Mouse (Mus musculus): ENCODE results near the gene Jak3. TPM values are rescaled to one million over a fixed set of nuclear protein-coding genes. Genes with fewer than 3 reads are reported as not detected.

The Jak3 gene
- total RNA-seq, 2 experiments from 2014 or later: 2.1 to 2.5 TPM

GRCm38 (mm10) chr8:71668220-71668975 lies 7.7 kb upstream of the Jak3 start:
- TF ChIP-seq CTCF (IDR thresholded peaks at IDR 0.05): no peak
- Histone ChIP-seq H3K27ac (no peak overlapping the region), H3K4me3 (peak overlapping the region; percentile 15; the same call in 1 of the 2 replicates)
- intact Hi-C loops (cut with DNase I): no loop called here
- no peak for DNase-seq

- no peak overlapping the region for H3K4me3 ChIP-seq
- H3K27ac ChIP-seq: no peak overlapping the region
- TF ChIP-seq CTCF (IDR thresholded peaks at IDR 0.05): no peak
- intact Hi-C loops (cut with DNase I): no loop called here
- no peak for DNase-seq
Observed at GRCm38 (mm10) chr8:71670198-71670597, 5.9 kb upstream of the Jak3 start.

- DNase-seq: no peak
Observed at GRCm38 (mm10) chr8:71670621-71671548, 5.2 kb upstream of the Jak3 start.

GRCm38 (mm10) chr8:71671549-71671965 lies 4.5 kb upstream of the Jak3 start, which contains the start of gene Unc13a:
TSS of gene Unc13a (minus strand) at chr8:71671757.
- peak; percentile 94 for DNase-seq
- Histone ChIP-seq H3K4me3 (peak within 1 kb of the TSS; percentile 69), H3K27ac (peak within 1 kb of the TSS; percentile 69)
- intact Hi-C loops (cut with DNase I): no loop called here
- TF ChIP-seq CTCF (IDR thresholded peaks at IDR 0.05): no peak

More at GRCm38 (mm10) chr8:71670621-71671548, 5.2 kb upstream of the Jak3 start:
- intact Hi-C loops (cut with DNase I): no loop called here
- H3K4me3 ChIP-seq: peak overlapping the region; percentile 69
- TF ChIP-seq CTCF (IDR thresholded peaks at IDR 0.05): no peak
- H3K27ac ChIP-seq: no peak overlapping the region

GRCm38 (mm10) chr8:71672168-71672735 lies 3.8 kb upstream of the Jak3 start:
- peak overlapping the region; percentile 69 for H3K27ac ChIP-seq
- no peak for DNase-seq
- intact Hi-C loops (cut with DNase I): no loop called here
- TF ChIP-seq CTCF (IDR thresholded peaks at IDR 0.05): no peak
- peak overlapping the region; percentile 69 for H3K4me3 ChIP-seq

GRCm38 (mm10) chr8:71674071-71674470 lies 2.0 kb upstream of the Jak3 start:
- no peak for DNase-seq
- intact Hi-C loops (cut with DNase I): no loop called here
- no peak overlapping the region for H3K27ac ChIP-seq
- H3K4me3 ChIP-seq: no peak overlapping the region
- no peak for TF ChIP-seq CTCF (IDR thresholded peaks at IDR 0.05)

GRCm38 (mm10) chr8:71675456-71676019 lies 558 bp upstream of the Jak3 start:
- H3K27ac ChIP-seq: peak overlapping the region; percentile 86
- intact Hi-C loops (cut with DNase I): no loop called here
- TF ChIP-seq CTCF (IDR thresholded peaks at IDR 0.05): no peak
- no peak for DNase-seq
- peak overlapping the region; percentile 86 for H3K4me3 ChIP-seq

GRCm38 (mm10) chr8:71676803-71677202 lies 707 bp downstream of the Jak3 start:
- Histone ChIP-seq H3K27ac (peak overlapping the region; percentile 86), H3K4me3 (peak overlapping the region; percentile 86)
- no peak for TF ChIP-seq CTCF (IDR thresholded peaks at IDR 0.05)
- no peak for DNase-seq
- intact Hi-C loops (cut with DNase I): no loop called here

GRCm38 (mm10) chr8:71677555-71677954 lies 1.5 kb downstream of the Jak3 start:
- no peak for DNase-seq
- intact Hi-C loops (cut with DNase I): no loop called here
- Histone ChIP-seq H3K27ac (peak overlapping the region; percentile 86), H3K4me3 (peak overlapping the region; percentile 86)
- TF ChIP-seq CTCF (IDR thresholded peaks at IDR 0.05): no peak

- intact Hi-C loops (cut with DNase I): no loop called here
Observed at GRCm38 (mm10) chr8:71678216-71678615, 2.1 kb downstream of the Jak3 start.

GRCm38 (mm10) chr8:71679116-71679515 lies 3.0 kb downstream of the Jak3 start:
- intact Hi-C loops (cut with DNase I): no loop called here
- no peak for DNase-seq
- TF ChIP-seq CTCF (IDR thresholded peaks at IDR 0.05): no peak
- H3K4me3 ChIP-seq: peak overlapping the region; percentile 56
- H3K27ac ChIP-seq: no peak overlapping the region

More at GRCm38 (mm10) chr8:71678216-71678615, 2.1 kb downstream of the Jak3 start:
- no peak for DNase-seq
- Histone ChIP-seq H3K4me3 (no peak overlapping the region; the same call in 1 of the 2 replicates), H3K27ac (no peak overlapping the region; the same call in 1 of the 2 replicates)
- no peak for TF ChIP-seq CTCF (IDR thresholded peaks at IDR 0.05)

GRCm38 (mm10) chr8:71679550-71680168 lies 3.6 kb downstream of the Jak3 start:
- intact Hi-C loops (cut with DNase I): no loop called here
- no peak for TF ChIP-seq CTCF (IDR thresholded peaks at IDR 0.05)
- Histone ChIP-seq H3K4me3 (peak overlapping the region; percentile 56), H3K27ac (no peak overlapping the region)
- DNase-seq: peak; percentile 57

All from gastrocnemius, adult 2 months (tissue).